Mouse (Mus musculus) embryo, embryonic 11.5 days (tissue): ENCODE measurements at regions not wholly inside any gene's neighbourhood (a gene's known extent, or its start where the extent isn't known, plus 50 kb on each side); places are given as distances from the start of the nearest gene placed in this dataset.
"Not testable (repeated sequence)": the region's sequence is repeated elsewhere in the genome, so short reads cannot be mapped to it uniquely, and the experiment has no call there.

ENCODE experiments used
- DNase-seq: peaks from one replicate; pipeline ENCODE4 v3.0.0-alpha.2; 2012; ENCODE audit warnings: low read depth, low spot score

GRCm38 (mm10) chr9:90618154-90618553, 347.6 kb upstream of the Tbc1d2b start:
- no peak for DNase-seq

- DNase-seq, result peak; percentile 19
These were observed 327.3 kb upstream of the Tbc1d2b start for GRCm38 (mm10) chr9:90597894-90598293.

- no peak for DNase-seq
These were observed 286.1 kb upstream of the Tbc1d2b start for GRCm38 (mm10) chr9:90556742-90557141.

- DNase-seq, result no peak
These were observed 285.6 kb upstream of the Tbc1d2b start for GRCm38 (mm10) chr9:90556216-90556615.

GRCm38 (mm10) chr9:90547931-90548330, 277.3 kb upstream of the Tbc1d2b start:
- DNase-seq, result no peak

- no peak for DNase-seq
These were observed 276.1 kb upstream of the Tbc1d2b start for GRCm38 (mm10) chr9:90546720-90547119.

- not testable (repeated sequence) for DNase-seq
These were observed 267.1 kb upstream of the Tbc1d2b start for GRCm38 (mm10) chr9:90537683-90538082.

- DNase-seq, result no peak
These were observed 262.8 kb upstream of the Tbc1d2b start for GRCm38 (mm10) chr9:90533372-90533771.

GRCm38 (mm10) chr9:90521186-90521585, 250.6 kb upstream of the Tbc1d2b start:
- DNase-seq, result no peak

GRCm38 (mm10) chr9:90494888-90495287, 224.3 kb upstream of the Tbc1d2b start:
- no peak for DNase-seq

- no peak for DNase-seq
These were observed 220.1 kb upstream of the Tbc1d2b start for GRCm38 (mm10) chr9:90490561-90491152.

GRCm38 (mm10) chr9:90450579-90450978, 180.0 kb upstream of the Tbc1d2b start:
- DNase-seq, result no peak

- DNase-seq, result no peak
These were observed 176.4 kb upstream of the Tbc1d2b start for GRCm38 (mm10) chr9:90446957-90447356.

- no peak for DNase-seq
These were observed 164.3 kb upstream of the Tbc1d2b start for GRCm38 (mm10) chr9:90434902-90435301.

- DNase-seq, result no peak
These were observed 160.3 kb upstream of the Tbc1d2b start for GRCm38 (mm10) chr9:90430898-90431297.

- DNase-seq, result no peak
These were observed 151.1 kb upstream of the Tbc1d2b start for GRCm38 (mm10) chr9:90421662-90422061.

- no peak for DNase-seq
These were observed 149.3 kb upstream of the Tbc1d2b start for GRCm38 (mm10) chr9:90419762-90420541.

GRCm38 (mm10) chr9:90408789-90409188, 138.2 kb upstream of the Tbc1d2b start:
- no peak for DNase-seq

- DNase-seq, result no peak
These were observed 137.0 kb upstream of the Tbc1d2b start for GRCm38 (mm10) chr9:90407573-90407972.

GRCm38 (mm10) chr9:90388401-90388800, 117.8 kb upstream of the Tbc1d2b start:
- DNase-seq, result no peak

- DNase-seq, result no peak
These were observed 114.4 kb upstream of the Tbc1d2b start for GRCm38 (mm10) chr9:90385047-90385446.

GRCm38 (mm10) chr9:90380099-90380498, 109.5 kb upstream of the Tbc1d2b start:
- no peak for DNase-seq

GRCm38 (mm10) chr9:90369568-90369967, 99.0 kb upstream of the Tbc1d2b start:
- no peak for DNase-seq
